Mouse (Mus musculus): ENCODE measurements around the gene Lmbr1.

The Lmbr1 gene

GRCm38 (mm10) chr5:29251496-29251873 is 126.7 kb downstream of the Lmbr1 start:
- DNase-seq: no peak

DNA sequence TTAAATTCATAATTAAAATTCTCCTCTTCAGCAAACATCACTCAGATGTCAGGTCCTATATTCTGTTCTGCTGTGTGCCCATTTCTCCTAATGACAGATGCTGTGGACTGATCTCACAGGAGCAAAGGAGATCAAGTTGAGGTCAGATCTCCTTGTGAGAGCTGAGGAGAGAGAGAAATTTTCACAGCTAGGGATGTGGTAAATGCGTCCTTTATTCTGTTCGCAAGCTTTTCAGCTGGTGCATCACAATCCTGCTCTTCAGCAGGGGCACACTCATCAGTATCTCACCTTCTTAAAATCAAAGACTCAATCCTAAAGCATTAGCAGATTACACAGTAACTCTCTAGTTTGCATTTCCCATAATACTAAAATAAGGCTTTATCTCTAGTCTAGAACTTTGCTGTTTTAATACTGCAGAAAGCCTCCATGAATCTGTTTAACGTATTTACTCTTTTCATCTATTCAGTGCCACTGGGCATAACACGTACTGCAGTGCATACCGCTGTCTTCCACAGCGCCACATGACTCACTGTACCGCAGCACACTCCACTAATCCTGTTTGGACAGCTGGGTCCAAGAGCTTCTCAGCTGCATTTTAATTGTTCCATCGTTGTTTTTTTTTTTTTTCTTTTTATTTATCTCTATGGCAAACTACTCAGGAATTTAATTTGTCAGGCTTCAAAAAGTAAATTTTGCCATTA is 127.2 kb downstream of the Lmbr1 start:
- DNase-seq: no peak

- no peak for DNase-seq
Observed at GRCm38 (mm10) chr5:29244769-29245168, 133.4 kb downstream of the Lmbr1 start.

DNA sequence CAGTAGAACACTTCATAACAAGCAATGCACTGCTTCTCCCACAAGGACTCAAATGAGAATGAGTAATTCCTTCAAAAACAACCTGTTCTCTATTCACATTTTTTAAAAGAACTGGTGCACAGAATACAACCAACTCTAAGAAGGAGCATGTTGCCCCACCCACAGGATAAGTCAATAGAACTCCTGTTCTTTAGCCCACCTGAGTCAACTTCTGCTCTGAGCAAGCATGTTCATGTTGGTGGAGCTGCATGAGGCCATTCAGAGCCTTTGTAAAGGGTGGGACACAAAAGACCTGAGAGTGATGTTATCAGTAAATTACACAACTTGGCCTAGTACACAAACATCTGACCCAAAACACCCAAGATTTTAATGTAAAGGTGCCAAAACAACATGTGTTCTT is 139.8 kb downstream of the Lmbr1 start:
- no peak for DNase-seq

- no peak for DNase-seq
Observed at GRCm38 (mm10) chr5:29230481-29230880, 147.7 kb downstream of the Lmbr1 start.

- no peak for DNase-seq
Observed at GRCm38 (mm10) chr5:29224089-29224488, 154.1 kb downstream of the Lmbr1 start.

- DNase-seq: no peak
Observed at GRCm38 (mm10) chr5:29217997-29218396, 160.2 kb downstream of the Lmbr1 start.

DNA sequence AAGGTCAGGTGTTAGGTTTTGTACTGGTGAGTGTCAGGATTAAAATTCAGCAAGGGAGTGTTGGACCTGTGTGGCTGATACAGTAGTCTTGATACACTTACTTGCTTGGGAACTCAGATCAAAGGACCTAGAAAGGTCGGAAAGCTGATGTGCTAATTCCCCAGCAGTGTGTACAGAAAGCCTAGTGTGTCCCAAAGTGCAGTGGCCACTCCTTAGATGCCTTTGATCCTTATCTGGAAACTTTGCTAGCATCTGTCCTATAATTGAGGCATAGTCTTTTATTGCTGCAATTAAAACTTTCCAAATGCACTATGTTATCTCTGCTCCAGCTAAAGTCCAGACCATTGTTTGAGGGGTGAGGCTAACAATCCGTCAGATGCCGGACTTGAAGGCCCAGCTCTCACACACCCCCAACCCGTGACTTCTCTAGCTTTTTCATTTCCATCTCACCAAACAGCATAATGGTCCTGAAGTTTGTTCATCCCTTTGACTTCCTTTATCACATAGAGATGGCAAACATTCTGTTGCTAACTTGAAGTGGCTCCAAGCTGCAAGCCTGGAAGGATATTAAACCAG is 166.1 kb downstream of the Lmbr1 start:
- DNase-seq: no peak

DNA sequence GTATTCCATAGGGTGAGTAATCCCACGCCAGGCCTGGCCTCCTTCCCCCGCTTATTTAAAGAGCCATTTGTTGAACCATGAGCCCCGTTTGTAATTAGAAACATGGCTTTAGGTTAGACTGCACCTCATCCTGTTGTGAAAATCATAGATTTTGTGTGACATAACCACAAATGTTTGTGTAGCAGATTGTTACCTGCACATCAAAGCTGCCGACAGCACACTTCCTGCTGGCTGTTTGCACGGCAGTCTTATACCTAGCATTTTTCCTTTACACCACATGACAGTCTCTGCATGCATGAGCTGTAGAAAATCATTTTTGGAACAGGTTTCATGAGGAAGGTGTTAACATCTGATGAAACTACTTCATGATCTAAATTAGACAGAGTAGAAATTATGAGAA is 172.5 kb downstream of the Lmbr1 start:
- no peak for DNase-seq

GRCm38 (mm10) chr5:29199868-29200267 is 178.3 kb downstream of the Lmbr1 start:
- no peak for DNase-seq

DNA sequence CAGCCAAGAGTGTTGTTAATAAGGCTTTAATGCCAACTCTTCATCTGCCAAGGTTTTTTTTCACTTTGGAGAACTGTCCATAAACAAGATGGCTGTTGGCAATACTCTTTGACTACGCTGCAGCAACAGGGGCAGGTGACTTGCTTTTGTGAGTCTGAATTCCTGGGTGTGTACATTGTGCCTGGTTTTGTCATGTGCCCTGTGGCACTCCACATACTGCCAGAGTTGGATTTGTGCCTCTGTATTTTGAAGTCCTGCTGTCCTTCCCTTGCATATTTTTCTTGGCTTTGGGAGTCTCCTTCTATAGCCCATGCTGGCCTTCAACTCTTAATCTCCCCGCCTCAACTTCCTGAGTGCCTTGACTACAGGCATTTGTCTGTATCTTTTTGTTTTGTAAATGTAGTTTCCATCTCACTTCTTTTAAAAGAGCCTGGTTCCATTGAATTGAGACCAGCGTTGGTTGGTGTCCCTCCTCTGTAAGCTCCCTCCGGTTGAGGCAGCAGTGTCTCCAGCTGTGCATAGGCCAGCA is 179.2 kb downstream of the Lmbr1 start:
- DNase-seq: no peak

DNA sequence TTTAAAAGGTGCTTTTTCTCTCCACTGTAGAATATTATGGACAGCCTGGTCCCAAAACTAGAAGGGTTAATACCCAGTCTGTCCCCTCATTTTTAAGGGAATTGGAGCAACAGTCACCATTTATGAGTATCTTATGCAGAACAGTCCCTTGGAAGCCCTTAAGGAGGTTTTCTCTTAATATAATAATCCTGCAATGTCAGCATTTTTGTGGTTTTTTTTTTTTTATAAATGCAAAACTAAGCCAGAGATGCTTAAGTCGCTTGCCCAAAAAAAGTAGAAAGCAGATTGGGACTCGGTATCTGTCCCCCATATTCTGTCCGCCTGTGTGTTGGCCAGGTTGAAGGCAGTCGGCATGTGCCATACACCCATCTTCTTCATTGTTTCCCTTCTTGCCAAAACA is 181.0 kb downstream of the Lmbr1 start:
- DNase-seq: no peak

- DNase-seq: no peak
Observed at GRCm38 (mm10) chr5:29196264-29196658, 181.9 kb downstream of the Lmbr1 start.

DNA sequence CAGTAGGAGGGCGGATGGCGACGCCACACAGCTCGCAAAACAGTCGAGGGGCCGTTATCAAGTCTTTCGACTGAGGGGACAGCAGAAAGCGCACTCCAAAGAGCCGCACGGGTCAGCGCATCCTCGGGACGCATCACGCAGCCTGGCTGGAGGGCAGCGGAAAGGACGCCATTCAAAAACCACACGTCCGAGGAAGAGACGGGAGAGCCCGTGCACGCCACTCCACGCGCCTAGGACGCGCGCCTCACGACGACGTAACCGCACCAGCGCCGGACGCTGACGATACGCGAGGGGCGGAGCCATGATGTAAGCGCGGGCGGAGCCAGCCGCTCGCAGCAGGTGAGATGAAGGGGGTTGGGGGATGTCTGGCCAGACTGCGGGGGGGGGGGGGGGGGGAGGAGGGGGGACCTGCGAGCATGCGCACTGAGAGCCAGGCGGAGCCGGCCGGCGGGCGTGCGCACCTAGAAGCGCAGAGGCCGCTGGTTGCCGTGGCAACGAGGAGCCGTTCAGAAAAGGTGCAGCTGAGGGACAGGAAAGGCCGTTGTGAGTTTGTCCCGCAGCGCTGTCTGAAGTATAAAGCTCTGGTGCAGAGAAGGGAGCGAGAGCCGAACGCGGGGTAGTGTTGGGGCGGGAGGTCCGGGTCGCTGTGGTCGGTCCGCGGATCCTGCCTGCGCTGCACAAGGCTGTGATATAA is 182.5 kb downstream of the Lmbr1 start, which contains the start of gene Rnf32:
Rnf32 (plus strand) TSS at position 423 of the 694 bp plus-strand sequence.
- DNase-seq: peak; percentile 12 to 36

DNA sequence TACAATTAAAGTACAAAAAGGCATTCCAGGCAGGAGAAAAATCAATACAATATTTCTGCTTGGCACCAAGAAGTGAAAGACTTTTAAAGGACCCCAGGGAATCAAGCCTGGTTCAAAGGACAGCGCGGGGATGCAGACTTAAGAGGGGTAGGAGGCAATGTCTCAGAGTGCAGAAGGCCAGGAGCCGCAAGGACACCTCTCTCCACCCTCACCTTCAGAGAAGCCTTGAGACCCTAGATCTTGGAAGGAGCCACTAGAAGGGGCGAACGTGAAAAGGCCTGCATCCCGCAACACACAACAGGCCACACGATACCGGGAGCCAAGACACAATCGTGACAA is 183.0 kb downstream of the Lmbr1 start:
- DNase-seq: no peak

GRCm38 (mm10) chr5:29186798-29187197 is 191.4 kb downstream of the Lmbr1 start:
- DNase-seq: no peak
